Mouse (Mus musculus): Measurements from ENCODE around the gene Gm3460. TPM values are rescaled to one million over a fixed set of nuclear protein-coding genes. Genes with fewer than 3 reads are reported as not detected.
"Not testable (repeated sequence)": the region's sequence is repeated elsewhere in the genome, so short reads cannot be mapped to it uniquely, and the experiment has no call there.

Gm3460 gene
- 0.90 and 1.1 TPM in 2 replicates for polyA plus RNA-seq (2012; rRNA removed)

DNA sequence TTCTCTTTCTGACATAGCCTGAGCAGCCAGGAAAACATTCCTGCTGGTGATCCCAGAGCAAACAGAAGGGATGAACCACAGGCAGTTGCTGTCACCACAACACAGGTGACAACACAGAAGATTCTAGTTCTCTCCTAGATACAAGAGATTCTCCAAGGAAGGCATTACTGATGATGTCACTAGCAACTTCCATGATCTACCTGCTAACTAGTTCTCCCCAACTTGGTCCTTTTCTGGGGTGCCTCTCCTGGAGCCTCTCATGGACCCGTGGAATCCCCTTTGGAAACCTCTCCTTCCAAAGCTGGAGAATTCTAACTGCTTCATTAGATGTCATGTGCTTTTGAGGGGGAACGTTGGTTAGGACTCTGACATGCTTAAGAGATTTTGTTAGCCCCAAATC is at the start of gene Gm3460:
Gm3460 (minus strand) TSS at position 101 of the 400 bp plus-strand sequence.
- not testable (repeated sequence) for DNase-seq; H3K4me3 ChIP-seq (replicated peaks; ENCODE audit: insufficient read depth, low read depth, low read length); H3K27ac ChIP-seq (ENCODE audit: insufficient read depth, low read length); H3K27me3 ChIP-seq (ENCODE audit: control insufficient read depth, insufficient read depth, low read length); H3K4me1 ChIP-seq (ENCODE audit: control insufficient read depth, insufficient read depth, low read length)
- 63% methylated on average over 2 of the region's 2 CpGs for whole genome bisulfite sequencing

DNA sequence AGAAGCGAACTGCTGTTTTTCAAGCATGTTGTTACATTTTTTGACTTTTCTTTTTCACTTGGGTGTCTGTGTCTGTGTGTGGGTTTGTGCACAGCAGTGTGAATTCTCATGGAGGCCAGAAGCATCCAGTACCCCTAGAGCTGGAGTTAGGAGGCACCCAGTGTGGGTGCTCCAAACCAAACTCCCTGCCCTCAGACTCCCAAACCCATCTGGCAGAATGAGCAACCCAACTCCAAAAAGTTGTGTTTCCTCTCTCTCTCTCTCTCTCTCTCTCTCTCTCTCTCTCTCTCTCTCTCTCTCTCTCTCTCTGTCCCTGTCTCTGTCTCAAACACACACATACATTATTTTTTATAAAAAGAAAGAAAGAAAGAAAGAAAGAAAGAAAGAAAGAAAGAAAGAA is 15.8 kb downstream of the Gm3460 start:
- H3K27ac ChIP-seq (ENCODE audit: insufficient read depth, low read length); H3K4me1 ChIP-seq (ENCODE audit: control insufficient read depth, insufficient read depth, low read length); H3K27me3 ChIP-seq (ENCODE audit: control insufficient read depth, insufficient read depth, low read length); H3K4me3 ChIP-seq (replicated peaks; ENCODE audit: insufficient read depth, low read depth, low read length); DNase-seq: not testable (repeated sequence)
- no CpG with 5 or more reads among the region's 1 CpGs for WGBS

DNA sequence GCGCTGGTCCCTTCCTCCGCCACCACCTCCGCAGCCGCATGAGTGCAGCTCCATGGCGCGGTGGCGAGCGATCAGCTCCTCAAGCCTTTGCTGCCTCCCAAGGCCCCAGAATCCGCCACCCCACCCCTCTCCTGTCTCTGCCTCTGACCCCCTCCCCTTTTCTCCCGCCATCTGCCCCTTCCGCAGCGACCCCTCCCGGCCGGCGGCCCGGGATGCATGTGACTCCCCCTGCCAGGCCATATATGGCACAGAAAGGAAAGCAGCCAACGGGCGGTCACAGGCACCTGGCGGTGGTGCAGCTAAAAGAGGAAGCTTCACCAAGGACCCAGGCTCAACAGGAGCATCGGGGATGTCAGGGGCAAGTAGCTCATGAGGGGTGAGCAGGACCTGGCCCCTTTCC is 17.2 kb downstream of the Gm3460 start:
- WGBS, result 6% methylated on average over 16 of the region's 20 CpGs
- H3K4me3 ChIP-seq (replicated peaks; ENCODE audit: insufficient read depth, low read depth, low read length); H3K4me1 ChIP-seq (ENCODE audit: control insufficient read depth, insufficient read depth, low read length); H3K27me3 ChIP-seq (ENCODE audit: control insufficient read depth, insufficient read depth, low read length); H3K27ac ChIP-seq (ENCODE audit: insufficient read depth, low read length): not testable (repeated sequence)
- DNase-seq, result peak; percentile 3 to 22

DNA sequence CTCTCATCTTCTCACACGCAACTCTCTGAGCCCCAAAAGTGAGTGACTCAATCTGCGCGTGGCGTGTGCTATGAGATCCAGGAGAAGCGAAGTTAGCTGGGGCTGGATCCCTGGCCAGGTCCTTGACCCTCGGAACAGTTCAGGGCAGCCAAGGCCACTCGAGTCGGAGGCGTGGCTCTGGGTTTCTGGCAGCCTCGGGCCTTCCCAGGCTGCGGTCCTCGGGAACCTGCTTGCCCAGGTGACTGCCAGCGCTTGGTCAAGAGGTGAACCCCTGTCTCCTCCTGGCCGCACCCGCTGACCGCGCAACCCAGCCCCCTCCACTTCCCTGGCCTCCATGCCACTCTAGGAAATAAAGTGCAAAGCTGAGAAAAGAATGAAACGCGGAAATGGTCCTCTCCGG is 17.7 kb downstream of the Gm3460 start:
- not testable (repeated sequence) for H3K4me3 ChIP-seq (replicated peaks; ENCODE audit: insufficient read depth, low read depth, low read length); H3K27ac ChIP-seq (ENCODE audit: insufficient read depth, low read length); H3K27me3 ChIP-seq (ENCODE audit: control insufficient read depth, insufficient read depth, low read length); H3K4me1 ChIP-seq (ENCODE audit: control insufficient read depth, insufficient read depth, low read length)
- peak; percentile 0 to 12 for DNase-seq
- 10% methylated on average over 20 of the region's 20 CpGs for WGBS

DNA sequence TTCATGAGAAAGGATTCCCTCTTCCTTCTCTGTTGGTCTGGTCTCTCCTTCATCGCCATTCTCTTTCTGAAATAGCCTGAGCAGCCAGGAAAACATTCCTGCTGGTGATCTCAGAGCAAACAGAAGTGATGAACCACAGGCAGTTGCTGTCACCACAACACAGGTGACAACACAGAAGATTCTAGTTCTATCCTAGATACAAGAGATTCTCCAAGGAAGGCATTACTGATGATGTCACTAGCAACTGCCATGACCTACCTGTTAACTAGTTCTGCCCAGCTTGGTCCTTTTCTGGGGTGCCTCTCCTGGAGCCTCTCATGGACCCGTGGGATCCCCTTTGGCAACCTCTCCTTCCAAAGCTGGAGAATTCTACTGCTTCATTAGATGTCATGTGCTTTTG is 31.7 kb downstream of the Gm3460 start, which contains the start of gene Gm3629:
Gm3629 (minus strand) TSS at position 101 of the 400 bp plus-strand sequence.
- WGBS, result 0% methylated on average over 1 of the region's 2 CpGs
- not testable (repeated sequence) for DNase-seq; H3K4me1 ChIP-seq (ENCODE audit: control insufficient read depth, insufficient read depth, low read length); H3K27me3 ChIP-seq (ENCODE audit: control insufficient read depth, insufficient read depth, low read length); H3K4me3 ChIP-seq (replicated peaks; ENCODE audit: insufficient read depth, low read depth, low read length); H3K27ac ChIP-seq (ENCODE audit: insufficient read depth, low read length)

Other genes with a start within 250 kb of the Gm3460 start
- gene Gm16440, start 232.1 kb downstream of the Gm3460 start, polyA plus RNA-seq (2012; rRNA removed), result not detected in 2 replicates
- gene Gm3591, start 209.9 kb downstream of the Gm3460 start, polyA plus RNA-seq (2012; rRNA removed), result 0.17 and 0.52 TPM in 2 replicates
- gene Gm3594, start 177.8 kb downstream of the Gm3460 start, polyA plus RNA-seq (2012; rRNA removed), result not detected in 2 replicates
- gene Gm8356, start 85.1 kb downstream of the Gm3460 start, polyA plus RNA-seq (2012; rRNA removed), result not detected in 2 replicates
- 0.25 and 0.47 TPM in 2 replicates for gene Gm3629, start 31.8 kb downstream of the Gm3460 start, polyA plus RNA-seq (2012; rRNA removed)
- gene Gm10251, start 61.8 kb upstream of the Gm3460 start, polyA plus RNA-seq (2012; rRNA removed), result not detected in 2 replicates
- not detected in 2 replicates for gene Gm8050, start 97.8 kb upstream of the Gm3460 start, polyA plus RNA-seq (2012; rRNA removed)
- gene Gm3636, start 119.9 kb upstream of the Gm3460 start, polyA plus RNA-seq (2012; rRNA removed), result 6.8 and 7.3 TPM in 2 replicates
- gene Gm8362, start 152.0 kb upstream of the Gm3460 start, polyA plus RNA-seq (2012; rRNA removed), result not detected in 2 replicates
- not detected in 2 replicates for gene Gm3642, start 217.9 kb upstream of the Gm3460 start, polyA plus RNA-seq (2012; rRNA removed)

All from cerebellum, adult 2 months (tissue).